Comparison of ENCODE assay signal across 19 mouse cellular contexts in genomic region chr9:98489532-98489931, GRCm38 (mm10). TPM values are rescaled to one million over a fixed set of nuclear protein-coding genes. Genes with fewer than 3 reads are reported as not detected.
DNase-seq lines count a peak whose midpoint lies in the region; ATAC-seq lines count a peak whose summit lies in the region.
"Had no signal": no experiment of that assay in that cellular context is flagged by ENCODE, and none has a peak within 500 bp of the region (broad histone marks: within the 10 kb centered on the region; RNA-seq: fewer than 3 reads in every experiment).

No protein-coding gene starts in this region.

- intact Hi-C loops in heart, postnatal 36 days (cut with DNase I): no loop called here
- intact Hi-C loops in gastrocnemius, postnatal 36 days (cut with DNase I): no loop called here

- no peaks in the 10 kb centered on the region for H3K27me3 ChIP-seq in heart, embryonic 13.5 days (replicated peaks)
- H3K27me3 ChIP-seq in liver, embryonic 12.5 days (replicated peaks): no peaks in the 10 kb centered on the region
- no peaks in the 10 kb centered on the region for H3K27me3 ChIP-seq in stomach, embryonic 16.5 days (ENCODE audit: control insufficient read depth, insufficient read depth, low read length)
- H3K27me3 ChIP-seq: embryonic facial prominence, embryonic 12.5 days; midbrain, embryonic 15.5 days; neural tube, embryonic 12.5 days had no signal

- no peak overlapping the region for H3K4me2 ChIP-seq in heart, embryonic 13.5 days
- H3K4me2 ChIP-seq in liver, embryonic 12.5 days: peak overlapping the region; percentile 47
- 0 out of 2 replicates have a peak overlapping the region, but pooled peaks have one; percentile 1 for H3K4me2 ChIP-seq in stomach, embryonic 16.5 days (ENCODE audit: low read depth, low read length)
- H3K4me2 ChIP-seq: embryonic facial prominence, embryonic 12.5 days; midbrain, embryonic 15.5 days; neural tube, embryonic 12.5 days had no signal

- no peak for ATAC-seq in heart, embryonic 13.5 days (ENCODE audit: extremely low read depth, insufficient number of reproducible peaks, low FRiP score, low TSS enrichment)
- peak; percentile 86 for ATAC-seq in liver, embryonic 12.5 days
- no peak for ATAC-seq in stomach, embryonic 16.5 days (ENCODE audit: insufficient read depth, low FRiP score)
- ATAC-seq in erythroblast, adult 5-6 weeks (replicated peaks; ENCODE audit: low FRiP score, poor library complexity, severe bottlenecking): no peak
- ATAC-seq: midbrain, embryonic 15.5 days had no signal

- peak overlapping the region; percentile 39; the same call in 1 of the 2 replicates for H3K27ac ChIP-seq in heart, embryonic 13.5 days (replicated peaks)
- H3K27ac ChIP-seq in liver, embryonic 12.5 days: peak overlapping the region; percentile 75
- H3K27ac ChIP-seq in stomach, embryonic 16.5 days (ENCODE audit: low read length): peak overlapping the region; percentile 67
- H3K27ac ChIP-seq: embryonic facial prominence, embryonic 12.5 days; forebrain, embryonic 10.5 days; kidney, postnatal 0 days; midbrain, embryonic 15.5 days; neural tube, embryonic 12.5 days had no signal

- H3K9ac ChIP-seq in heart, embryonic 13.5 days: no peak overlapping the region
- H3K9ac ChIP-seq in liver, embryonic 12.5 days: 0 out of 2 replicates have a peak overlapping the region, but pooled peaks have one; percentile 32
- H3K9ac ChIP-seq in stomach, embryonic 16.5 days (ENCODE audit: low read length): no peak overlapping the region
- H3K9ac ChIP-seq: embryonic facial prominence, embryonic 12.5 days; midbrain, embryonic 15.5 days; neural tube, embryonic 12.5 days had no signal

- 59% methylated on average over 4 of the region's 4 CpGs for WGBS in heart, embryonic 13.5 days
- WGBS in liver, embryonic 12.5 days (ENCODE audit: insufficient replicate concordance): 9% methylated on average over 4 of the region's 4 CpGs
- 69% methylated on average over 4 of the region's 4 CpGs for WGBS in stomach, embryonic 16.5 days

- DNase-seq in heart, postnatal 36 days: no peak
- peak; percentile 73 for DNase-seq in c-Kit-positive CD71-positive TER-119-negative erythroid progenitor cells, embryonic 14.5 days (ENCODE audit: low read depth)
- DNase-seq in gastrocnemius, postnatal 36 days: no peak
- no peak for DNase-seq in right cerebral cortex, postnatal 25 days
- DNase-seq: cerebellum, postnatal 14 days; lung, postnatal 36 days; spleen, adult 18-20 months had no signal

- no peak overlapping the region for H3K4me3 ChIP-seq in heart, embryonic 13.5 days
- no peak overlapping the region for H3K4me3 ChIP-seq in liver, embryonic 12.5 days
- H3K4me3 ChIP-seq in stomach, embryonic 16.5 days (replicated peaks; ENCODE audit: low read length): no peak overlapping the region
- H3K4me3 ChIP-seq: embryonic facial prominence, embryonic 12.5 days; forebrain, embryonic 10.5 days; midbrain, embryonic 15.5 days; neural tube, embryonic 12.5 days had no signal

- peaks cover 21% of the 10 kb centered on the region for H3K4me1 ChIP-seq in heart, embryonic 13.5 days
- peaks cover 66% of the 10 kb centered on the region for H3K4me1 ChIP-seq in liver, embryonic 12.5 days
- no peaks in the 10 kb centered on the region for H3K4me1 ChIP-seq in stomach, embryonic 16.5 days (ENCODE audit: control insufficient read depth, insufficient read depth, low read length)
- H3K4me1 ChIP-seq: embryonic facial prominence, embryonic 12.5 days; midbrain, embryonic 15.5 days had no signal

- no peaks in the 10 kb centered on the region for H3K9me3 ChIP-seq in heart, embryonic 13.5 days
- H3K9me3 ChIP-seq in liver, embryonic 12.5 days (replicated peaks): no peaks in the 10 kb centered on the region
- no peaks in the 10 kb centered on the region for H3K9me3 ChIP-seq in stomach, embryonic 16.5 days (replicated peaks; ENCODE audit: control insufficient read depth, low read length)
- H3K9me3 ChIP-seq: embryonic facial prominence, embryonic 12.5 days; forebrain, embryonic 10.5 days; midbrain, embryonic 15.5 days; neural tube, embryonic 12.5 days had no signal

- no peaks in the 10 kb centered on the region for H3K36me3 ChIP-seq in heart, embryonic 13.5 days
- no peaks in the 10 kb centered on the region for H3K36me3 ChIP-seq in liver, embryonic 12.5 days
- H3K36me3 ChIP-seq in stomach, embryonic 16.5 days (ENCODE audit: control insufficient read depth, insufficient read depth, low read length): no peaks in the 10 kb centered on the region
- H3K36me3 ChIP-seq: embryonic facial prominence, embryonic 12.5 days; forebrain, embryonic 10.5 days; midbrain, embryonic 15.5 days; neural tube, embryonic 12.5 days had no signal

RNA-seq across cellular contexts. Expression of gene Rbp2, which starts 3.6 kb away (rescaled TPM):
- 0.39 TPM in 1 of 2 replicates, not detected in the other for polyA plus RNA-seq in heart, embryonic 13.5 days (2015; fragmentation: Nextera tagmentation; extraction: Ambion mirVana)
- total RNA-seq in heart, postnatal 36 days (2021): not detected
- polyA plus RNA-seq in liver, embryonic 12.5 days (2016; fragmentation: Nextera tagmentation; extraction: Ambion mirVana): 2.2 and 2.7 TPM in 2 replicates
- 164 and 168 TPM in 2 replicates for polyA plus RNA-seq in stomach, embryonic 16.5 days (2015; fragmentation: Nextera tagmentation; extraction: Ambion mirVana)
- total RNA-seq in gastrocnemius, postnatal 36 days (2021): not detected
- not detected in 2 replicates for total RNA-seq in erythroblast, adult 5-6 weeks (2015; ENCODE audit: low replicate concordance)
- total RNA-seq in erythroblast, adult 5-6 weeks (2017; ENCODE audit: low replicate concordance): not detected in 2 replicates
- total RNA-seq: layer of hippocampus, adult 8-10 months; left cerebral cortex, adult 8-10 months had no signal
- polyA plus RNA-seq: testis, adult 2 months had no signal
